Mouse (Mus musculus) right cerebral cortex, postnatal 36 days (tissue): Measurements from ENCODE around the gene Pde6c.

ENCODE experiments used
- DNase-seq, 2 experiments: peaks; one replicate each; pipeline ENCODE4 v3.0.0; 2022; ENCODE audit warnings: low spot score in 2 of 2, mixed read lengths in 1 of 2

Gene Pde6c

DNA sequence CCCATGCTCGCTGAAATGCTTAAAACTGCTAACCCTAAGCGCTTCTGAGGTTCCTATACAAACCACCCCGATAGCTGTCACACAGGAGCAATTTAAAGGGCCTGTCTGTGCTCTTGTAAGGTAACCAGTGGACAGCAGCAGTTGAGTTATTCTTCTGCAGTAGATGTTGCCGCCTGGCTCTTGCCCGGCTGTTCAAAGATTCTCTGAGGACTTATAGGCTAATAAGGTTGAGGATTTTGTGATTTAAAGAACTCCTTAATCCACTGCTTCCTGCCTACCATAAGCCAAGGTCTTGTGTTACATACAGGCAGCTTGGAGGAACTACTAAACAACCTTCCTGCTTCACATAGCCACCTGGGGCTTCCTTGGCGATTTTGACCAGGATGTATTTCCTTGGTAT lies at the start of gene Pde6c:
Gene Pde6c (plus strand): TSS at position 301 of the 400 bp plus-strand sequence.
- DNase-seq: no peak

- no peak for DNase-seq
These were observed 49.6 kb upstream of the Pde6c start for GRCm38 (mm10) chr19:38082931-38083525.

DNA sequence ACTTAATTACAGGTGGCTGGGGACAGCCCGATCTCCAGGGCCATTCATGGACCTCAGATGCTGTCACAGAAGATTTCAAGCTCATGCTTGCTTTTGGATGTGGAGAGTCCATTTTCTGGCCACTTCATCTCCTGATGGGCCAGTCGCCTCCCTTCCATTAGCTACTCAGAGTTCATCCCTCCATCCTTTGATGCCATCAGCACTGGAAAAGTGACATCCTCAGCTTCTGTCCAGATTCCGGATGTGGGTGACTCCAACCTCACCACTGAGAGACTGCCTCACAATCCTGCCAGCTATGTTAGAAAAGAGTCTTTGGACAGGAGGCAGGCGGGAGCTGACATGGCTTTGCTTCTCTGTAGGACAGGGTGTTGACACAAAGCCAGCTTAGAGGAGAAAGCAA lies 46.7 kb upstream of the Pde6c start:
- no peak for DNase-seq

DNA sequence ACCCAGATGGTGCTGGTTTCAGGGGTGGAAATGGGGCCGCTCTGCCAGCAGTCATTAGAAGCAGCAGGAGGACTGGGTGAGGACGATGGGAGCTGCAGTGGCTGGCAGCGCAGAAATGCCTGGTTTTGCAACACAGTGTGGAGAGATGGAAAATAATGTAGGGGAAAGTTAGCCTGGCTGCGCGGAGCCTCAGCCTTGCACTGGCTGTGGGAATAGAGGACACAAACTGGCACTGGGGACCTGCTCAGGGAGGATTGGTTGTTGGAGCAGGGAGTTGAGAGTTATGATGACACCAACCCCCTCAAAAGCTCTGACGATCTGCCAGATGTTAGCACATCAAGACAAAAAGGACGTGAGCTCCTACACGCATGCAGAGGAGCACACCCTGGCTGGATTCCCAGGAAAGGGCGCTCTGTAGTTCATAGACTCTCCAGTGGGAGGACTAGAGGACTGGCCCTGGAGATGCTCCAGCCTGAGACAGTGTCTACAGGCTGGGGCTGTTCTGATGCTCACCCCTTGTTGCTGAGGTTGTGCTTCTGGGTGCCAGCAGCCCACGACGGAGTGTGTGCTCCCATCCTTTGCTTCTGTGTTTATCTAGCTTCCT lies 45.5 kb upstream of the Pde6c start:
- DNase-seq: peak in 1 of 2 experiments; percentile 11

GRCm38 (mm10) chr19:38089358-38089757 lies 43.2 kb upstream of the Pde6c start:
- no peak for DNase-seq

DNA sequence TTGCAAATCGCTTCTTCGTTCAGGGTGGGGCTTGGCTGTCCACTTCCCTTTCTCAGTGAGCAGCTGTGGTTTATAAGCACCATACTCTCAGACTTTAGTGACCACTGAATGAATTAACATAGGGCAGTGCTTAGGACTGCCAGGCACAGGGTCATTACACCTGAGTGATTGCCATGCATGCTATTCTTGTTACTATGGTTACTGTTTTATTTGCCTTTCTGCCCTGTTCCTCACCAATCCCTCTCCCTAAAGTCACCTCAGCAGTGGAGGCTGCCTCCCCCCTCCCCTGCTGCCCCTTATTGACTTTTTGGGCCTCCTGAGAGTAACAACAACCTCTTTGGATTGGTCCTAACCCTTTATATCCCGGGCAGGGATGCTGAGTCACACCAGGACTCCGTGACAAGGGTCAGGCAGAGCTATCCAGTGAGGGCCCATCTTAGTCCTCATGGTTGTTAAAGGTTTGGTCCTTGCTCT lies 41.0 kb upstream of the Pde6c start:
- DNase-seq: no peak

DNA sequence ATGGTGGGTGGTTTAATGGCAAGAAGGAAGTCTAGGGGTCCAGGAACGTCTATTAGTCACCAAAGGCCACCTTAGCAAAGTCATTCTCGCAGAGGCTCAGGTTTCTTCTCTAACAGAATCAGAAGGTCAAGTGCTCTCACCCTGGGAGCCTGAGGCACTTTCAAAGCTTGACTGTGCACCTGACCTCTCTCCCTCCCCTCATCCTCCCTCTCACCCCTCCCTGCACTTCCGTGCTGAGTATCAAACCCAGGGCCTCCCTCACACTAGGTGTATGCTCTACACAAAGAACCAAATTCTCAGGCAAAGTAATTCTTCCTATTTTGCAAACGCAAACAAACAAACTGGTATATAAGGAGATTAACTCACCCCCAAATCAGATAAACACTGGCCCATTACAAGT lies 36.4 kb upstream of the Pde6c start:
- no peak for DNase-seq

DNA sequence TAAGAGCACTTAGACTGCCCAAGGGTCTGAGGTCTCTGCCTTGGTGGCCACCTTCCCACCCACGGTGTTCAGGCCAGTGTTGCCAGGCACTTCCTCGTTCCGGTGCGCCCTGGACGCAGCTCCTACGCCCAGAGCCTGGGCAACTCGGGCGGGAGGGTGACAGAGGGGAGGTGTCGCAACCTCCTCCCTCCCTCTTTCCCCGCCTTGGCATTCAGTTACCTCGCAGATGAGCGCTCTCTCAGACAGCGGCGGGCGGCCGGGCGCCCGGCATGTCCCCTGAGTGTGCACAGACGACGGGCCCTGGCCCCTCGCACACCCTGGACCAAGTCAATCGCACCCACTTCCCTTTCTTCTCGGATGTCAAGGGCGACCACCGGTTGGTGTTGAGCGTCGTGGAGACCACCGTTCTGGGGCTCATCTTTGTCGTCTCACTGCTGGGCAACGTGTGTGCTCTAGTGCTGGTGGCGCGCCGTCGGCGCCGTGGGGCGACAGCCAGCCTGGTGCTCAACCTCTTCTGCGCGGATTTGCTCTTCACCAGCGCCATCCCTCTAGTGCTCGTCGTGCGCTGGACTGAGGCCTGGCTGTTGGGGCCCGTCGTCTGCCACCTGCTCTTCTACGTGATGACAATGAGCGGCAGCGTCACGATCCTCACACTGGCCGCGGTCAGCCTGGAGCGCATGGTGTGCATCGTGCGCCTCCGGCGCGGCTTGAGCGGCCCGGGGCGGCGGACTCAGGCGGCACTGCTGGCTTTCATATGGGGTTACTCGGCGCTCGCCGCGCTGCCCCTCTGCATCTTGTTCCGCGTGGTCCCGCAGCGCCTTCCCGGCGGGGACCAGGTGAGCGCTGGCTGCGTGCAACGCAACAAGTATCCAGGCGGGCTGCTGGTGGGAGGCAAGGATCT lies 35.5 kb upstream of the Pde6c start, which contains the start of gene Ffar4:
Gene Ffar4 (plus strand): TSS at position 214 of the 901 bp plus-strand sequence.
- no peak for DNase-seq

DNA sequence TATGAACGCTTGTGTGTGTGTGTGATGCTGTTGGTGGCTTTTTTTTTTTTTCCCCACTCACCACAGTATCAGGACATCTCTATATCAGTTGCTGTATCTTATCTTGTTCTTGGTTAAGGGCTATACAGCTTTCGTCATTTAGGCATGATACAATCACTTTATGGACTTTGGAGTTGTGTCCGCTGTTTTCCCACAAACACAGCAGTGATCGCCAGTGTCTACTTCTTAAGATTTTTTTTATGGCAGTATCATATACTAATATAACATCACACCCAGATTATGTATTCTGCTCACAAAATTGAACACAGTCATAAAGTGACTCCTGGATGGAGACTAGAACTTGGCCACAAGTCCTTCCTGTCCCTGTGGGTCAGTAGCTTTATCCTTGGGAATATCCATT lies 24.7 kb upstream of the Pde6c start:
- no peak for DNase-seq

DNA sequence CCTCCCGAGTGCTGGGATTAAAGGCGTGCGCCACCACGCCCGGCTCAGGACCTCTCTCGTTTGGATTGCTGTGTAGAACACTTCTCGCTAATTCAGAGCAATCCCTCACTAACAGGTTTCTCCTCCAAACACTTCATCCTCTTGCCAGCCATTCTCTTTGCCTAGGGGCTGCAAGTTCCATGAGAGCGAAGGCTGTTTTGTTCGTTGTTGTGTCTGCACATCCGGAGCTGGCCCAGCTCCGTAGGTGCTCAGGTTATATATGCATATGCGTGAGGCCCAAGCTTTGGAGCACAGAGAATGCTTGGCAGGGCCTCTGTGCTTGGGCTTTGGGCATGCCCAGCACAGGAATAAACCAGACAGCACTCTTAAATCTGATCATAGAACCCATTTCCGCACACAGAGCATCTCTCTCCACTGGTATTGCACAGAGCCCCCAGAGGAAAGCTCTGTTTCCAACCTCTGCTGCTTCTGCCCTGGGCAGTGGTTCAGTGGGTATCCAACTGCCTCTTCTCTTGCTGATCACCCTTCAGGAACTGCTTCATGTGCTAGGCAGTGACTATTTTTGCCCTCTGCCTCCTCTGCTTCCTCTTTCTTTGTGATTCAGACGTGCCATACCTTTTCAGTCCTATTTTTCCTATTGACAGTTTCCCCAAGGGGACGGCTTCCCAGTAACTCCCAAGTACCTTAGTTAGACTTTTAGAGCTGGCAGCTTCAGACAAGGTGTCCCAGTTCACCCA lies 22.9 kb upstream of the Pde6c start:
- DNase-seq: no peak

DNA sequence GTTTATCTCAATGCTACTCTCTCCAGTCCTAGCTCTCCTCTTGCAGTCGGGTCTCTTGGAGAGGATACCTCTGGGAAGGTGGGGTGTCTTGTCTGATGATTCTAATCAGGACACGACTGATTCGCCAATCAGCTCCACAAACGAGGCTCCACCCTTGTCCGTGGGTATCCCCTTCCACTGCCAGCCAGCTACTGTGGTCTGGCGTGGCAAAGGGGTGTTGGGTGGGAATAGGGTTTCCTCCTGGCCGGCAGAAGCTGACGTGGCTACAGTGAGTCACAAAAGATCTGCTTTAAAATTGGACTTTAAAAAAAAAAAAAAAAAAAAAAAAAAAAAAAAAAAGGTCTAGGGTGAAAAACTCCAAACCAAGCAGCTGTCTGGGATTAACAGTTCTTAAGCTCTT lies 21.5 kb upstream of the Pde6c start:
- no peak for DNase-seq

GRCm38 (mm10) chr19:38112575-38112974 lies 20.0 kb upstream of the Pde6c start:
- no peak for DNase-seq

GRCm38 (mm10) chr19:38114834-38115491 lies 17.6 kb upstream of the Pde6c start:
- DNase-seq: no peak

DNA sequence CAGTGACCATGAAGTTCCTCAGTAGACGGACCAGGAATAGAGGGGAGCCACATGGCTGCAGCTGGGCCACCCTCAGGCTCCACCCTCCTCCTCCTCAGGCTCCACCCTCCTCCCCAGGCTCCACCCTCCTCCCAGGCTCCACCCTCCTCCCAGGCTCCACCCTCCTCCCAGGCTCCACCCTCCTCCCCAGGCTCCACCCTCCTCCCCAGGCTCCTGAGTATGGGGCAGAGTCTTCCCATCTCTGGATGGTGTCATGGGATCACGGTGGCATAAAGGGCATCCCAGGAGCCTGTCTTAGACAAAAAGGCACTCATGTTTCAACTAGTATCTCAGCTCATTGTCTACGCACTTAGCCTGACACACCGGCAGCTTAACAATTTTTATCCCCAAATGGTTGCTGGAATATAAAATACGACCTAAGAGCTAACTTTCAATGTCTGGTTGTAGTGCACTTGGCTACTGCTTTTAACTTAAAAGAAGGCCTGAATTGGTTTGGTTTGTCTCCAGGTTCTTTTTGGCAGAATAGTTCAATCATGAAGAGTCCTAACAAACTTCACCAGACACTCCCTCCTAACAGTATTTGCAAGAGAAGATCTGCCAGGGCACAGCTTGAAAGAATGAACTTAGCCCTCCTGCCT lies 12.3 kb upstream of the Pde6c start:
- DNase-seq: no peak

GRCm38 (mm10) chr19:38123921-38124320 lies 8.7 kb upstream of the Pde6c start:
- no peak for DNase-seq

DNA sequence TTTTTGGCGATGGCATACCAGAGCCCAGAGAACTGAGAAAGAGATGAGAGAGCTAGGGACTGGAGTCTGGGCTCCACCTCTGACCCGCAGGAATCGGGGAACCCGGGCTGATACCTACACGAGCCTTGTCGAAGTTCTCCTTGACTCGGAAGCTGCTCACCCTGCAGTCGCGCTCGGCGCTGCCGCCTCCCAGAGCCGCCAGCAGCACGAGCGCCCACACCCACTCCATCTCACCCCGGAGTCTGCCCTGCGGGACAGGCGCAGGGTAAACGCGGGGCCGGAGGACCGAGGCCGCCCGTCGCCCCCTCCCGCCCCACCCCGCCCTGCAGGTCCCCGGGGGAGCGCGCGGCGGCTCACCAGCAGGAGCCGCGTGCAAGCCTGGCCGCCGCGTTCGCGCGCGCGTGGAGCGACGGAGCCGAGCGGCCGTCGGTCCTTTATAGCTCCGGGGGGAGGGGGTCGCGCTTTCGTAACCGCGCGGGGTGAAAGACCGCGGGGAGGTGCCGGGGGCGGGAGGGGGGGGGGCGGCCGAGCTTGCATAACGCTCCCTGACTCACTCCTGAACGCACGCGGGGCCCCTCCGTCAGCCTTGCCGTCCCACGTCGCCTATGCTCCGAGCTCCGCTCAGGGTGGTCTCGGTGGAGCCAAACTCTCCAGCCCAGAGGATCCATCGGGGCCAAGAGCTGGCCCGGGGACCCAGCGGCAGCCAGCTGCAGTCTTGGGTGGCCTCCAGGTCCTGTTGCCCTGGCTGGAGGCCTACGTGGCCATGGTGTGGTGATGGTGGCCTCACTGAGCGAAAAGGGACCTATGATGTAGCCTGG lies 8.0 kb upstream of the Pde6c start:
- DNase-seq: peak; percentile 4 to 22

GRCm38 (mm10) chr19:38125219-38125610 lies 7.4 kb upstream of the Pde6c start, which contains the start of gene Rbp4:
Rbp4 (minus strand) TSS chr19:38125281.
- DNase-seq: no peak

- no peak for DNase-seq
These were observed 5.9 kb upstream of the Pde6c start for GRCm38 (mm10) chr19:38126656-38127055.

GRCm38 (mm10) chr19:38133986-38134385 lies 1.4 kb downstream of the Pde6c start:
- no peak for DNase-seq

- no peak for DNase-seq
These were observed 2.2 kb downstream of the Pde6c start for GRCm38 (mm10) chr19:38134806-38135205.
